Mouse (Mus musculus) mouse embryonic stem cell (cell line): Measurements from ENCODE around the gene Mpdz.

ENCODE experiments used
- in situ Hi-C, 2 experiments: fragments of 300-500 bp; cut with MboI; formaldehyde crosslinking; loops; 1 replicate in 1 of 2; 3 replicates in 1 of 2; pipeline ENCODE4 v1.14.3; 2019 to 2020; ENCODE audit warnings: low sequenced_read_pairs in 2 of 2, low pct_unique_long_range_greater_than_20kb in 1 of 2, mixed read lengths in 1 of 2; ENCODE audit not compliant: unreplicated experiment in 1 of 2

Gene Mpdz

GRCm38 (mm10) chr4:81442078-81442981 lies at the start of gene Mpdz:
Gene Mpdz (minus strand): TSS chr4:81442815.
- in situ Hi-C loops, result no loop called here

GRCm38 (mm10) chr4:81490556-81490955 lies 47.9 kb upstream of the Mpdz start:
- in situ Hi-C loops, result no loop called here

DNA sequence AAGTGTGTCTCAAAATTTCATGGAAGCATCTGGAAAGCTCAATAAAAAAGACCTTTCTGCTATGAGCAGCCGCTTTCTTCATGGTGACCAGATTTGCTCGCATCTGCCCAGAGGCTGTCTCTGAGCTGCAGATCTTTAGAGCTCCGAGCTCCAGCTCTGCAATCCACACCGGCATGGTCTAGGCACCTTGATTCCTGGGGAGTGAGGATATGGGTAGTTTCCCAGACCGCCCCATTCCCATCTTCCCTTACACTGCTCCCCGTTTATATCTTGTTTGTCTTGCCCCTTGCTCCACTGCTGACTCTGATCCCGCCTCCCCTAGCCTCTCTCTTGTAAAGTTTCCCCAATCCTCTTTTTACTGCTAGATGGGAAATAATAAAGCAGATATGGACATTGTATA lies 42.0 kb upstream of the Mpdz start:
- in situ Hi-C loops, result no loop called here

- in situ Hi-C loops, result no loop called here
These were observed 41.4 kb upstream of the Mpdz start for GRCm38 (mm10) chr4:81483887-81484602.

DNA sequence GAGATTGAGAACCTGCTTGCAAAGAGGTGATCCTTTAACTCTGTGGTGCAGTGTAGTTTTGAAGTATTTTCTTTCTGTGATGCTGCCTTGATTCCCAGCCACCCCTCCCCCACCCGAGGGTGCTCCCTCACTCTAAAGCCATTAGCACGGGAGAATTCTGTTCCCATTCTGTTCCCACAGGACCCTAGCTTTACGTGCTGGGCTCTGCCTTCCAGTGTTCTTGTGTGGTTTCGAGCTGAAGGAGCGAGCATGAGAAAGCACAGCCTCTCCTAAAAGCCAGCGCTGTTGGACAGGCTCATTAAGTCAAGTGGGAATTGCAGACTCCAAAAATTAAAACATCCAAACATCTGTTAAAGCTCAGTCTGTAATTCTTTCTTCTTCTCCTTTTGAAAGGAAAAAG lies 40.5 kb upstream of the Mpdz start:
- in situ Hi-C loops, result no loop called here

- in situ Hi-C loops, result no loop called here
These were observed 24.2 kb upstream of the Mpdz start for GRCm38 (mm10) chr4:81466821-81467220.

- in situ Hi-C loops, result no loop called here
These were observed 22.6 kb upstream of the Mpdz start for GRCm38 (mm10) chr4:81465172-81465571.

DNA sequence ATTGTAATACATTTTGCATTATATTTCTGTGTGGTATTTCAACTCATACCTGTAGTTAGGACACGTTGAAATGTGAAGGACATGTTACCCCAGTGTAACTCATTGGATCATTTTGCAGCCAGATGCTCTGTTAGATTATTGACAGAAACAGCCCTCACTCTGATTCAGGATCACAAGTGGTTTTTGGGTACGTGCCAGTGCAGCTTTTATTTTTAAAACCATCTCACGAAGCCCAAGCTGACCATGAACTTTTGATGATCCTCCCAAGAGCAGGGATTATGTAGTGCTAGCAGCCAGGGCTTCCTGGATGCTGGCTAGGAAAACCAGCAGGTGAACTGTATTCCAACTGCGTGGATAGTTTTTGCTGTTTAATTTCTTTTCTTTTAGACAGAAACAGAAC lies 19.6 kb upstream of the Mpdz start:
- in situ Hi-C loops, result no loop called here

GRCm38 (mm10) chr4:81458921-81459320 lies 16.3 kb upstream of the Mpdz start:
- in situ Hi-C loops, result no loop called here

GRCm38 (mm10) chr4:81453806-81454205 lies 11.2 kb upstream of the Mpdz start:
- in situ Hi-C loops, result no loop called here

GRCm38 (mm10) chr4:81452183-81452582 lies 9.6 kb upstream of the Mpdz start:
- in situ Hi-C loops, result no loop called here

DNA sequence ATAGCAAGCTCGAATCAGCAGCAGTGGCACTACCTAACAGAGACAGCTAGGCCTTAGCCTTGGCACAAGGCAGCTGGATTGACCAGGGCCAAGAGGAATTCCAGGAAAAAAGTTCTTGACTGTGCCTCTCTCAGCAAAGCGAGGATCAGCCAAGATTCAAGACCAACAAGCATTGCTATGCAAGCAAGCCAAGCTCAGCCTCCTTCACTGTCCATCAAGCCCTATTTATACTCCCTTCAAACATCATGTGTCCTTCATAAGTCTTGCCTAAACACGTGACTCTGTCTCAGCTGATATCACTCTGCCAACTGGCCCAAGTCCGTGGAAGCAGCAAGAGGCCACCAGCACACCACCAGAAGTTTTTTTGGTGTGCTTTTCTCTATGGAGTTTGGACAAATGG lies 6.8 kb upstream of the Mpdz start:
- in situ Hi-C loops, result no loop called here

DNA sequence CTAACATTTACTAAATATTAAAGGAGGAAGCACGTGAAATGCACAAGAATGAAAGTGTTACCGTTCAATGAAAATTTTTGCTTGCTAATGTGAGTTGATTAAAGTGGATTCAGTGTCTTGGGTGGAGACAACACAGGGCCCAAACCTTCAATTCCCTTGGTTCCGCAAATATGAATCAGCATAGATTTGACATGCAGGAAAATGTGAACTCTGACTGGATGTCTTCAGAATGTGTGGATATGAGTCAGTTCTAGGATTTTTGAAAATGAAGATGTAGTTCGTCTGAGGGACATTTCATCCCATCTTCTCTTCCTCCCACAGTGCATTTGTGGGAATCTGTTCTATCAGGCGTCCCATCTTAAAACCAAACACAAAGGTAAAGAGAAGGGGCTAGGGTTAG lies 951 bp upstream of the Mpdz start:
- in situ Hi-C loops, result no loop called here

DNA sequence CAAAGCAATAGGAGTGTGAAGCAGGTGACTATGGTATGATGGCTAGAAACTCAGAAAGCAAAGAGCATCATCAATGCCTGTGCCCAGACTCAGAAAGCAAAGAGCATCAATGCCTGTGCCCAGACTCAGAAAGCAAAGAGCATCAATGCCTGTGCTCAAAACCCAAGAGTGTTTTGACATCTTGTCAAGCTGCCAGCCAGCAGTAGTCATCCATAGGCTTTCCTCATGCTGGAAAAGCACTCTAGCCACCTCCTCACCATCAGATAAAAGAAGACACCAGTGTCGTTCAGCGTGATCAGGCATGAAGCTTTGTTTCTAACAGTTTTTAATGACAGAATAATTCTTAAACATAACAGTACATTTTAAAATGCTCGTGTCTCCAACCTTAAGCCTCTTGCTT lies 8.7 kb downstream of the Mpdz start:
- in situ Hi-C loops, result loop anchor here in 1 of 2 experiments (5.0 kb wide), 1 partner anchor 52 kb away; no protein-coding TSS in a partner anchor

DNA sequence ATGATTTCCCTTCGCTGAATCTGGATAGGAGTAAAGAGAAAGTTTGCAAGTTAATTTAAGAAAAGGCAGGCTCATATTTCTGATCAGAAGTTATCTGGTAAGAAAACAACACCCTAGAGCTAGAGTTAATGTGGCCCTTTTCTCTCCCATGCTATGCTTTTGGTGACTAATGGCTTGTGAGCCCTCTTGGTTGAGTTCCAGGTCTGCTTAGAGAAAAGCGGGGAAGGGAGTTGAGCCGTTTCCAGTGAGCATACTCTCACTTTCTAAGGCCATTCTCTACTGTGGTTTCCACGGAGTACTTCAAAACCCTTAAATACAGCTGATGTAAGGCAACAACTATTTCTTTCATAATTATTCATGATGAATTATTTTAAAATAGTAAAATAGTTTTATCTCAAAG lies 11.8 kb downstream of the Mpdz start:
- in situ Hi-C loops, result loop anchor here in 1 of 2 experiments (5.0 kb wide), 1 partner anchor 49 kb away; no protein-coding TSS in a partner anchor

GRCm38 (mm10) chr4:81430105-81430504 lies 12.5 kb downstream of the Mpdz start:
- in situ Hi-C loops, result loop anchor here in 1 of 2 experiments (5.0 kb wide), 1 partner anchor 48 kb away; no protein-coding TSS in a partner anchor

GRCm38 (mm10) chr4:81429670-81430069 lies 12.9 kb downstream of the Mpdz start:
- in situ Hi-C loops, result loop anchor here in 1 of 2 experiments (5.0 kb wide), 1 partner anchor 47 kb away; no protein-coding TSS in a partner anchor

DNA sequence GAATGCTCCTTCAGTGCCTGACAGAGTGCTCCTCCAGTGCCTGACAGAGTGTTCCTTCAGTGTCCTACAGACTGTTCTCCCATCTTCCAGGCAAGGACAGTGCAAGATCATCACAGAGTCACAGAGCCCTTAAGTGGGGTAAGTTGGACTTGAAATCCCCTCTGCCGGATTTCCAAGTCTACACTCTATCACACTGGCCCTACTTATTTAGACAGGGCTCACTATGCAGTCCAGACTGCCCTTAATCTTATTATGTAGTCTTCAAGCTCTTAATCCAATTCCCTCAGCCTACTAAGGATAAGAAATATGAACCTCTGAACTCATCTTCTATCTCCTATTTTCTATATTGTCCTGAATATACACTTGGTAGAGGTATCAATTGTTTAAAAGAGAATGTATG lies 19.1 kb downstream of the Mpdz start:
- in situ Hi-C loops, result no loop called here

GRCm38 (mm10) chr4:81421621-81422020 lies 21.0 kb downstream of the Mpdz start:
- in situ Hi-C loops, result no loop called here
